Mouse (Mus musculus) embryonic facial prominence, embryonic 10.5 days (tissue): ENCODE measurements at regions not wholly inside any gene's neighbourhood (a gene's known extent, or its start where the extent isn't known, plus 50 kb on each side); places are given as distances from the start of the nearest gene placed in this dataset.
A peak's percentile ranks its signal among the peaks of the same experiment; 100 is the strongest.

Source experiments
- DNase-seq: peaks from one replicate; pipeline ENCODE4 v3.0.0-alpha.2; 2017; ENCODE audit warnings: low spot score
- H3K27ac ChIP-seq: fragments of 300-500 bp; sonication (generic); replicated peaks from 2 replicates; pipeline ENCODE4 v1.5.1; 2016; ENCODE audit warnings: mild to moderate bottlenecking
- H3K27me3 ChIP-seq: fragments of 300-500 bp; sonication (generic); replicated peaks from 2 replicates; pipeline ENCODE4 v1.6.1; 2016; ENCODE audit warnings: low read depth, mild to moderate bottlenecking; ENCODE audit not compliant: poor library complexity, severe bottlenecking
- H3K36me3 ChIP-seq: fragments of 300-500 bp; sonication (generic); replicated peaks from 2 replicates; pipeline ENCODE4 v1.6.1; 2016; ENCODE audit warnings: mild to moderate bottlenecking, moderate library complexity
- H3K4me1 ChIP-seq: fragments of 300-500 bp; sonication (generic); 2 replicates; pipeline ENCODE4 v1.6.1; 2016
- H3K4me3 ChIP-seq: fragments of 300-500 bp; sonication (generic); 2 replicates; pipeline ENCODE4 v1.5.1; 2016; ENCODE audit warnings: mild to moderate bottlenecking, moderate library complexity
- H3K9me3 ChIP-seq: fragments of 300-500 bp; sonication (generic); 2 replicates; pipeline ENCODE4 v1.6.1; 2016; ENCODE audit warnings: mild to moderate bottlenecking
- WGBS: fragments of 180-500 bp; shearing (Covaris S2); methylation state at CpG from one replicate; pipeline ENCODE4 v1.1.7; 2016; 5-methylcytosine and 5-hydroxymethylcytosine counted together

DNA sequence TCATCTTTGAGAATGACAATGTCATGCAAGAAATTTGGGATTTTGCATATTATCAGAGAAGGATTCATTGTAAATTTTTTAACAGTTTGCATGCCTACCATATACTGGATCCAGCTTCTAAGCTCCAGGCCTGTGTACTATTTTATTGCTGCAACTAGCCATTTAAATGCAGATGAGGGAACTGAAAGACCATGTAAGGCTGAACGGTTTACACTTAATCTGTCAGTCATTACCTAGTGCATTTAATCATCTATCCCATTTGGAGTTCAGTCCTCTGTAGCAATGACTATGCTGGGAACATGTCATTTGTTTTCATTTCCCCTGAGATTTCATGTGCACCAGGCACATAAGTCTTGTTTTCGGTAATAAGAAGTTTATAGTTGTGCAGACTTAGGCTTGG lies 631.8 kb upstream of the Gm21961 start:
- no peaks in the 10 kb centered on the region for H3K36me3 ChIP-seq
- H3K4me3 ChIP-seq: no peak overlapping the region
- H3K27ac ChIP-seq: no peak overlapping the region
- 77% methylated on average over 2 of the region's 2 CpGs for WGBS
- H3K27me3 ChIP-seq: no peaks in the 10 kb centered on the region
- no peaks in the 10 kb centered on the region for H3K9me3 ChIP-seq
- H3K4me1 ChIP-seq: no peaks in the 10 kb centered on the region
- DNase-seq: no peak

DNA sequence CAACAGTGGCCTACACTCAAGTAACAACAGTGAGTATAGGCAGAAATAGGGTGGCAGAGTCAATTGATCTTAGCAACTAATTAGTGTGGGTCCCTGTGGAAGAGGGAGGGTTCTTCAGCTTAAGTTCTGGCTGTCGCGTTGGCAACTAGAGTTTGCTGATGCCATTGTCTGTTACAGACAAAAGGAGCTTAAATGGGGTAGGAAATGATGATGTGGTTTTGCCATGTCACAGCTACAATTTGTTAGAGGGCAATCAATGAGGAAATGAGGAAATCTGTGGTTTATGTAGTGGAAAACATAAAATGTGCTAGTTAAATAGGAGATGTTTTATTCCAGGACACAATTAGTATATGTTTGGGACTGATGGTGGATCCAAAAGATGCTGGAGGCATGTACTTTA lies 624.8 kb upstream of the Gm21961 start:
- Histone ChIP-seq H3K27ac (no peak overlapping the region), H3K4me1 (no peaks in the 10 kb centered on the region), H3K36me3 (no peaks in the 10 kb centered on the region), H3K9me3 (no peaks in the 10 kb centered on the region), H3K27me3 (no peaks in the 10 kb centered on the region), H3K4me3 (no peak overlapping the region)
- 65% methylated on average over 2 of the region's 2 CpGs for WGBS
- DNase-seq: no peak

DNA sequence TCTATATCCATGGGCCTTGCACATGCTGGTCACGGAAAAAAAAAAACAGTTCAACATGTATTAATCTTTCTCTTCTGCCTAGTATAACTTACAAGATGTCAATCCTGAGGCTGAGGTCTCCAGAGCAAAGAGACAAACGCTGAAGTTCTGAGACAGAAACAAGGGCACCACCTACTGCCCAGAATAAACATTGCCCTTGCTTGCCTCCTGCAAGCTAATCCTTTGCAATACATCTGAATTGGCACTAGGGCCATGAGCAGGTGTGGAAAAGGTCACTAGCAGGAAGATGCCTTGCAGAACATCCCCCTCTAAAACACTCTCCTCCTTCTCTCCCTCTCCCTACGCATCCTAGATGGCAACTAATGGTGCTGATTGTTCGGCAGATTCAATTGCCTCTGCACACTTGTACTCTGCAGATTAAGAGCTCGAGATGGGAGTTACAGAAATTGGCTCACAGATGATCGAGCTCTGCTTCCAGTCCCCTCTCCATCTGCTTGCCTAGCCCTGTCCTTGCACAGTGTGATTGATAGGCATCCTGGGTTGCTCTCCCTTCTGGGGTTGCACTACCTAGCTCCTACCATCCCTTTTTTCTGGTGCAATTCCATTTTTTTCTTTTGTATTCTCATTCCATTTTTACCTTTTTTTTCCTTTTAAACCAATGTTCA lies 622.9 kb upstream of the Gm21961 start:
- no peak overlapping the region for H3K4me3 ChIP-seq
- H3K27me3 ChIP-seq: no peaks in the 10 kb centered on the region
- H3K27ac ChIP-seq: no peak overlapping the region
- H3K36me3 ChIP-seq: no peaks in the 10 kb centered on the region
- no peaks in the 10 kb centered on the region for H3K4me1 ChIP-seq
- H3K9me3 ChIP-seq: no peaks in the 10 kb centered on the region
- WGBS: 50% methylated on average over 6 of the region's 6 CpGs
- DNase-seq: peak; percentile 26

DNA sequence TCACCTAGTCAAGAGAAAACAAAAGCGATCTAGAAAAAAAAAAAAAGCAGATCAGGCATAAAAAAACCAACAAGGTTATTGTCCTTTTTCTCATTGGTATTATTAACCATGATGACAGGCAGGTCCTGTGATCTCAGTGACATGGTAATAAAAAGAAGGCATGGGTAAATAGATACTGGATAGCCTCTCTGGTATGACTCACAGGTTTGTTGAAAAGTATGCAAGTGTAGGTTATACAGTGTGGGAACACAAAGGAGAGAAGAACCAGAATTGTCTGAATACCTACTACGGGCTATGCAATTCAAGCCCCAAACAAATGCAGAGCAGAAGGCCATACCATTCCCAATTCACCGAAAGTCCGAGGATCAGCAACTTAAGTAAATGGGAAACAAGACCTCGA lies 617.7 kb upstream of the Gm21961 start:
- Histone ChIP-seq H3K4me1 (no peaks in the 10 kb centered on the region), H3K36me3 (no peaks in the 10 kb centered on the region), H3K27me3 (no peaks in the 10 kb centered on the region), H3K4me3 (no peak overlapping the region), H3K27ac (no peak overlapping the region), H3K9me3 (no peaks in the 10 kb centered on the region)
- no peak for DNase-seq
- 91% methylated on average over 5 of the region's 5 CpGs for WGBS

GRCm38 (mm10) chr15:65630476-65630875 lies 615.8 kb upstream of the Gm21961 start:
- Histone ChIP-seq H3K9me3 (no peaks in the 10 kb centered on the region), H3K4me3 (no peak overlapping the region), H3K36me3 (no peaks in the 10 kb centered on the region), H3K4me1 (no peaks in the 10 kb centered on the region), H3K27me3 (no peaks in the 10 kb centered on the region), H3K27ac (no peak overlapping the region)
- DNase-seq: no peak
- 81% methylated on average over 1 of the region's 1 CpGs for WGBS

GRCm38 (mm10) chr15:65592718-65593477 lies 578.2 kb upstream of the Gm21961 start:
- Histone ChIP-seq H3K27me3 (no peaks in the 10 kb centered on the region), H3K9me3 (no peaks in the 10 kb centered on the region), H3K4me3 (no peak overlapping the region), H3K27ac (no peak overlapping the region), H3K36me3 (no peaks in the 10 kb centered on the region), H3K4me1 (no peaks in the 10 kb centered on the region)
- DNase-seq: no peak
- 66% methylated on average over 2 of the region's 2 CpGs for WGBS

DNA sequence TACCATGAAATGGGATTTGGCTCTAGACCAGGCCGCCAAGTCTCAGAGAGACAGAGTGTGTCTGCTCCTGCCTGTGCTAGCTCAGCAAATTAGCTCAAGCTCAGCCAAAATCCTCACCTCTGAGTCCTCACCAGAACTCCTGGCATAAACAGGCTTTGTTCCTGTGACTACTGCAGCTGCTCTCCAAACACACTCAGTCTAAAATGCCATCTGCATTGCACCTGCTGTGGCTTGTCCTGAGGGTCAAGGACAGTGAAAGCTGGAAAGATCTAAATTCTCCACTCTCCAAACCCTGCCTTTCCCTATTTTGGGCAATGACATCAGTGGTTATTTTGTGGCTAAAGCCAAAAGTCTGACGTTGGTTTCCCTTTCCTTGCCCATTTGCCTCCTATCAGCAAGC lies 570.9 kb upstream of the Gm21961 start:
- no peak for DNase-seq
- no peaks in the 10 kb centered on the region for H3K9me3 ChIP-seq
- H3K27ac ChIP-seq: no peak overlapping the region
- H3K36me3 ChIP-seq: no peaks in the 10 kb centered on the region
- H3K27me3 ChIP-seq: no peaks in the 10 kb centered on the region
- no peak overlapping the region for H3K4me3 ChIP-seq
- 79% methylated on average over 2 of the region's 2 CpGs for WGBS
- H3K4me1 ChIP-seq: no peaks in the 10 kb centered on the region

DNA sequence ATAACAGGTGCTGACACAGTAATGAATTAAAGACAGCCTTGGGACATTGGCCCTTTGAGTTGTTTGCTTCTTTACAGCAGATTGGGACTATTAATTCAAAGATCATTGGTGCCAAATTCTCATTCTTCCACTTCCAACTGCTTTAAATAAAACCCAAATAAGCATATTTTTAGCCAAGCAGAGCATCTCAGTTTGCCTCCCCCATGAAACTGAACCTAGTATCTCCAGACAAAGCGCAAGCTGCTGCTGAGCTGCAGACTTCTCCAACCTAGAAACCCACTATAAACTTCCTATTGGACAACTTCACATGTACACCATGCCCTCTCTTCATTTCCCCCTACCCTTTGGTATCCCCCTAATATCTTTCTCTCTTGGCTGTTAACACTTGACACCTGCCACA lies 564.6 kb upstream of the Gm21961 start:
- Histone ChIP-seq H3K36me3 (no peaks in the 10 kb centered on the region), H3K27ac (no peak overlapping the region), H3K9me3 (no peaks in the 10 kb centered on the region), H3K4me1 (no peaks in the 10 kb centered on the region), H3K27me3 (no peaks in the 10 kb centered on the region), H3K4me3 (no peak overlapping the region)
- WGBS: 92% methylated on average over 1 of the region's 1 CpGs
- DNase-seq: no peak

DNA sequence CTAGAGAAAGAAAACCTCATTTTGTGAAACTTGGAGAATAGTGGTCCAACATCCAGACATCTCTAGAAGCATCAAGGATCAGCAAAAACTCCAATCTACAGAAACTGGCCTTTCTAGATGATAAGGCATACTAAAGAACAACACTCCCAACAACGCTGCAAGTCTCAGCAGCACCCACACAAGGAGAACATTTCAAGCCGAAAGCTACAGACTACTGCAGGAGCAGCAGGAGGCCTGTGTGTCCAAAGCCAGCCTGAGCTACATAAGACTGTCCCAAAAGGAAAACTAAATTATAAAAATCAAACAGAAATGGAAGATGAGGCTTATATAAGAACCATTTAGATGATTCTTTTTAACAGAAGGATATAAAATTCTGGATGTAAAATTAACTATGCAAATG lies 553.2 kb upstream of the Gm21961 start:
- no peaks in the 10 kb centered on the region for H3K36me3 ChIP-seq
- H3K27me3 ChIP-seq: no peaks in the 10 kb centered on the region
- no peaks in the 10 kb centered on the region for H3K4me1 ChIP-seq
- no peak for DNase-seq
- H3K9me3 ChIP-seq: no peaks in the 10 kb centered on the region
- WGBS: 88% methylated on average over 2 of the region's 2 CpGs
- no peak overlapping the region for H3K4me3 ChIP-seq
- H3K27ac ChIP-seq: no peak overlapping the region

DNA sequence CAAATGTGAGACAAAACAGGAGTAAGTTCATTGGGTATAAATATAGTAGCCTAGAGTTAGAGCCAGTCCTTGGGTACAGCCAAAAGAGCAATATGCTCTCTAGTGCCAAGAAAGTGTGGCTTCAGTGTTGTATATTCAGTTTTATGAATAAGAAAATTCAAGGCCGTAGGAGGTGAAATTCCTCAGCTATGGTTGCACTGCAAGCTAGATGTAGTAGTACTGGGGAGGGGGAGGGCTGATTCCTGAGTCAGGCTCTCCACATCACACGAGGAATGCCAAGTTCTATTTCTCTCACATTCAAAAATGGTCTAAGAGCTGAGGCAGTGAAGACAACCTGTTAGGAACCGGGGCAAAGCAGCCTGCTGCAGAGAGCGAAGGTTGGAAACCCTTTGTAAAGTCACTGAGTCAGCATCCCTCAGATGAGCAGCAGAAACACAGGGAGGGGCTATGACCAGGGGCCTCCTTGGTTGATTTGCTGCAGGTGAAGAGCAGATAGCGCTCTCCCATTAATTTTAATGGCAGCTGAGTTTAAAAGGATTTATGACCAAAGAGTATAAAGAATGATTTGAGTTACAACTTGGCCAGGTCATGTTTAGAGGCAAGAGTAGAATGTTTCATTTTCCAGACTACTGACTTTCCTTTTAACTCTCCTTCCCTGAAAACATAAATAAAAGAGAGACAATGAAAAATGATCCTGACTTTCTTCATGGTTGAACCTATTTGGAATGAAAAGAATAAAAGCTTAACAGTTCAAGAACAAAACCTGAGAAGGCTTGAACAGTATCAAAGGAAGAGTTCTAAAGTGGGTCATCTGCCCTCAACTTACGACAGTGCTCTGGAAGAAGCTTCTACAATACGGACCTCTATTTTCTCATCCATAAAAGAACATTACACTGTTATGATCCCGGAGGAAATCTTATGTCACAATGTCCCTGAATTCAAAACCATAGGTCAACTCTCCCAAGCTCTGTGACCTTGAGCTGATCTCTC lies 543.4 kb upstream of the Gm21961 start:
- Histone ChIP-seq H3K4me3 (no peak overlapping the region), H3K27ac (no peak overlapping the region), H3K36me3 (no peaks in the 10 kb centered on the region), H3K9me3 (no peaks in the 10 kb centered on the region), H3K4me1 (no peaks in the 10 kb centered on the region), H3K27me3 (no peaks in the 10 kb centered on the region)
- 87% methylated on average over 8 of the region's 8 CpGs for WGBS
- no peak for DNase-seq

DNA sequence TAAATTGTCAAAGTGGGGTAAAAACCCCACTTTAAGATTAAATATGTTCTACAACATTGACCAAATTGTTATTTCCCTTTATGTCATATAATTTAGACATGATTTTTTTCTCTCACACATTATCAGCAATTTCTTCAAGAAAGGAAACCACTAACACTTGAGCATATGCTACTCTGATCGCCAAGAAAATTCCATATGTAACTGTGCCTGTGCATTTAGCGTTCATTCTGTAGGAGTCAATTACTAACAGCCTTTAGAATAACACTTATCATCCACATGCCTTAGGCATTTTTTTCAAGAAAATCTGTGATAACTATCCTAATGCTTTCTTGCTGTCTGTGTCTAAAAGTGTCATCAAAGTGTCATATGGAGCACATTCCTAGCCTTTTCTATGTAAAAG lies 534.3 kb upstream of the Gm21961 start:
- WGBS: 82% methylated on average over 2 of the region's 2 CpGs

GRCm38 (mm10) chr15:65535606-65536005 lies 520.9 kb upstream of the Gm21961 start:
- H3K9me3 ChIP-seq: no peaks in the 10 kb centered on the region
- no peak overlapping the region for H3K27ac ChIP-seq
- no peaks in the 10 kb centered on the region for H3K4me1 ChIP-seq
- WGBS: 83% methylated on average over 3 of the region's 3 CpGs
- DNase-seq: no peak
- H3K36me3 ChIP-seq: no peaks in the 10 kb centered on the region
- H3K27me3 ChIP-seq: no peaks in the 10 kb centered on the region
- no peak overlapping the region for H3K4me3 ChIP-seq

More for the DNA sequence above, 534.3 kb upstream of the Gm21961 start:
- Histone ChIP-seq H3K4me3 (no peak overlapping the region), H3K27me3 (no peaks in the 10 kb centered on the region), H3K36me3 (no peaks in the 10 kb centered on the region), H3K4me1 (no peaks in the 10 kb centered on the region), H3K27ac (no peak overlapping the region), H3K9me3 (no peaks in the 10 kb centered on the region)
- no peak for DNase-seq
